Mouse (Mus musculus): ENCODE measurements around the gene Mast3. TPM values are rescaled to one million over a fixed set of nuclear protein-coding genes. Genes with fewer than 3 reads are reported as not detected.

Gene Mast3
- total RNA-seq, 1 experiment from 2014 or later = 9.6 TPM

- 0 out of 2 replicates have a peak, but pooled peaks have one; percentile 4 for ATAC-seq (replicated peaks; ENCODE audit: insufficient number of reproducible peaks, low FRiP score, low TSS enrichment, poor library complexity, severe bottlenecking)
Measured at GRCm38 (mm10) chr8:70754871-70755660, 49.8 kb downstream of the Mast3 start.

DNA sequence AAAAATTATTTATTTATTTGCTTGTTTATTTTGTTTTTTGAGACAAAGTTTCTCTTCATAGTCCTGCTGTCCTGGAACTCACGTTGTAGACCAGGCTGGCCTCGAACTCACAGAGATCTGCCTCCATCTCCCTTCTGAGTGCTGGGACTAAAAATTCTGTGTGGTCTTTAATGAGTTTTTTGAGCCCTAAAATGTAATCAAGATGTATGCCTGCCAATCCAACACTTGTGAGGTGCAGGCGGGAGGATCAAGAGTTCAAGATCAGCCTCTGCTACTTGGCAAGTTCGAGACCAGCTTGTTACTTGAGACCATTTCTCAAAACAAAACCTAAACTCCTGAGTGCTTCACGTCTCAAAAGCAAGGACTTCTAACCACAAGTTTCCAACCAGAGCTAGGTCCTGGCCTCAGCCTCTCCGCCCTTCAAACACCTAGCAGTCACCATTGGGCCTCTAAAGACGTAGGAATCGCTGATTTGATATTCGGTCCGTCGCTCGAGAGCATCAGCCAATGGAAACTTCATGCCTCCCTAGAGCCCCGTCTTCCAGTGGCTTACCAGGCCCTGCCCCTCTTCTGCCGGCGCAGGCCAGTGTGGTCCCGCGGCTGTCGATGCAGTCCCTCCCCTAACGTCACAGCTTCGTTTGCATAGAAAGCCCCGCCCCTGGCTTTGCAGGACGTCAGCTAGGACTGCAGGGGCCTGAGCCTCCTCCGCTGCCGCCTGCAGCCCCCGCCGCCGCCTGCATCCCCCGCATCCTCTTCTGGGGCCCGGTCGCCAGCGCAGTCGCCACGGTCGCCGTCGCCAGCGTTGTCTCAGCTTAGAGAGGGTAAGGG lies 50.6 kb downstream of the Mast3 start, which contains the start of gene Rab3a:
TSS of gene Rab3a (plus strand) at position 637 of the 828 bp plus-strand sequence.
- peak; percentile 93 for ATAC-seq (replicated peaks; ENCODE audit: insufficient number of reproducible peaks, low FRiP score, low TSS enrichment, poor library complexity, severe bottlenecking)

- ATAC-seq (replicated peaks; ENCODE audit: insufficient number of reproducible peaks, low FRiP score, low TSS enrichment, poor library complexity, severe bottlenecking) = no peak; the same call in 1 of the 2 replicates
Measured at GRCm38 (mm10) chr8:70753151-70753550, 51.7 kb downstream of the Mast3 start.

DNA sequence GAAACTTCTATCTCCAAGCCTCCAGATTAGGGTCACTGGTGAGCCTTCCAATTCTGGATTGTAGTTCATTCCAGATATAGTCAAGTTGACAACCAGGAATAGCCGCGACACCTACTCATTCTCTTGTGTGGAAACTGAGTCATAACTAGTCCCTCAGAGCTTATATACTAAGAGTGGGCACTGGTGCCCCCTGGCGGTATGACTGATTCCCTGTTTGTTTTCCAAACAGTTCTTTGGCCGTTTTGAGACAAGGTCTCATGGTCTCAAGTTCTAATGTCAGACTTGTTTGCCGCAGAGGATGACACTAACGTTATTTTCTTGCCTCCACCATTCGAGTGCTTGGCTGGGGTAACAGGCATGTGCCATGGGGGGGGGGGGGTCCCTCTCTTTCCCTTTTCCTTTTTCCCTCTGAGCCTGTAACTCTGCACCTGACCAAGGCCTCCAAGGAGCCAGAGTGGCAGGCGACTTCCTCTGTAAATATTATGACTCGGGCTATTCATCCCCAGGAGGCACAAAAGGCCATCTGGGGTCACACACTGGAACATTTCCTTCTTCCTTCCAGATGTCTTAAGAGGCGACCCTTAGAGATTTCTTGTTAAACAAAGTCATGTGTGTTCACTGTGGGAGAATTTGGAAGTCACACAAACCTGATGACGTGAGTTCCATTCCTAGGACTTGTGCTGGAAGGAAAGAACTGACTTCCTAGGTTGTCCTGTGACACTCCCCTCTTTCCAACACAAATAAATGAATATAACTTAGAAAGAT lies 52.7 kb downstream of the Mast3 start:
- no peak for ATAC-seq (replicated peaks; ENCODE audit: insufficient number of reproducible peaks, low FRiP score, low TSS enrichment, poor library complexity, severe bottlenecking)

GRCm38 (mm10) chr8:70750128-70750680 lies 54.6 kb downstream of the Mast3 start:
- no peak for ATAC-seq (replicated peaks; ENCODE audit: insufficient number of reproducible peaks, low FRiP score, low TSS enrichment, poor library complexity, severe bottlenecking)

DNA sequence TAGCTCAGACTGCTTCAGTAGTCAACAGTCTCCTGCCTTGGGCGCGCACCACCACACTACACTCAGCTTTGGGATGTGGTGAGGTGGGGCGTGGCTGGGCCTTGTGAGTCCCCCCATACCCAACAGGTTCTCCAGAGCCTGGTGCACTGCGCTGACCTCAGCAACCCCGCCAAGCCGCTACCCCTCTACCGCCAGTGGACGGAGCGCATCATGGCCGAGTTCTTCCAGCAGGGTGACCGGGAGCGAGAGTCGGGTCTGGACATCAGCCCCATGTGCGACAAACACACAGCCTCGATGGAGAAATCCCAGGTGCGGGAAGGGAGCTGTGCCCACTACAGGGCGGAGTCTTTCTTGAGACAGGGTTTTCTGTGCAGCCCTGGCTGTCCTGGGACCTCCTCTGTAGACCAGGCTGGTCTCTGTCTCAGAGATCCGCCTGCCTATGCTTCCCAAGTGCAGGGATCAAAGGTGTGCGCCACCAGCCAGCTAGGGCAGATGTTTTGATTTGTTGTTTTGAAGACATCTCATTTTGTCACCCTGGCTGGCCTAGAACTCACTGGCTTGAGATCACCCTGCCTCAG lies 55.7 kb downstream of the Mast3 start:
- ATAC-seq (replicated peaks; ENCODE audit: insufficient number of reproducible peaks, low FRiP score, low TSS enrichment, poor library complexity, severe bottlenecking) = no peak

- ATAC-seq (replicated peaks; ENCODE audit: insufficient number of reproducible peaks, low FRiP score, low TSS enrichment, poor library complexity, severe bottlenecking) = no peak
Measured at GRCm38 (mm10) chr8:70748246-70749096, 56.4 kb downstream of the Mast3 start.

DNA sequence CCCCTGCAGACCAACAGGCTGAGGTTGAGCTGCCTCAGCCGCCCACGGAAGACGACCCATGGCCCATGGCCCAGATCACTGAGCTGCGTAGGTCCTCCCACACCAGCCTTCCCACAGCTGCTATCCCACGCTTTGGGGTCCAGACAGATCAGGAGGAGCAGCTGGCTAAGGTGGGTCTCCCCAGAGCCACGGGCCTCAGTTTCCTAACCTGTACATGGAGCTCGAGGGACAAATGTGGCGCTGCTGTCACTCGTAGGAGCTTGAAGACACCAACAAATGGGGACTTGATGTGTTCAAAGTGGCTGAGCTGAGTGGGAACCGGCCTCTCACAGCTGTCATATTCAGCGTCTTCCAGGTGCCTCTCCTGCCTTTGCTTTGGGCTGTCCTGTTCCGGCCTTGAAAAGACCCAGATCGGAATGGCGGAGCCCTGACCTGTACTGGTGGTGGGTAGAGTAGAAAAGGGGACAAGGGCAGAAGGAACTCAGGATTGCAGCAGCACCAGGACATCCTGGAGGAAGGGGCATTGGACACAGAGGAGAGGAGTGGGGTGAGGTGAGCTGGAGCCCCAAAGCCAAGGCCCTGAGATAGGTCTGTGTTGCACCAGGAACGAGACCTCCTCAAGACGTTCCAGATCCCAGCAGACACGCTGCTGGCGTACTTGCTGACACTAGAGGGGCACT lies 57.5 kb downstream of the Mast3 start:
- ATAC-seq (replicated peaks; ENCODE audit: insufficient number of reproducible peaks, low FRiP score, low TSS enrichment, poor library complexity, severe bottlenecking) = no peak

DNA sequence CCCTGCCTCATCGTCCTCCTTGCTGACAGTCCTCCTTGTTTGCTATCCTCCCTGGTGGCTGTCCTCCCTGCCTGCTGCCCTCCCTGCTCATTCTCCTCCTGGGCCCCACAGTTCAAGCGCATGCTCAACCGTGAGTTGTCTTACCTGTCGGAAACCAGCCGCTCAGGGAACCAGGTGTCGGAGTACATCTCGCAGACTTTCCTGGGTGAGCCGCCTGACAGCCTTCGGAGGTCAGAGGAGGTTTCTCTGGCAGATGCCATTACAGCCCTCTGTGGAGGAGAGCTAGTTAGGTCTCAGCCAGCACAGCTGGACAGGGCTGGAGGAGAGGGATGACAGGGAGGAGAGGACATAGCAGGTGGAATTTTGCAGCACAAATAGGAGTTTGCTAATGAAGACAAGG lies 58.2 kb downstream of the Mast3 start:
- ATAC-seq (replicated peaks; ENCODE audit: insufficient number of reproducible peaks, low FRiP score, low TSS enrichment, poor library complexity, severe bottlenecking) = no peak

GRCm38 (mm10) chr8:70745691-70746220 lies 59.1 kb downstream of the Mast3 start:
- no peak for ATAC-seq (replicated peaks; ENCODE audit: insufficient number of reproducible peaks, low FRiP score, low TSS enrichment, poor library complexity, severe bottlenecking)

GRCm38 (mm10) chr8:70744806-70745205 lies 60.0 kb downstream of the Mast3 start:
- ATAC-seq (replicated peaks; ENCODE audit: insufficient number of reproducible peaks, low FRiP score, low TSS enrichment, poor library complexity, severe bottlenecking) = no peak

- no peak for ATAC-seq (replicated peaks; ENCODE audit: insufficient number of reproducible peaks, low FRiP score, low TSS enrichment, poor library complexity, severe bottlenecking)
Measured at GRCm38 (mm10) chr8:70743656-70744590, 60.9 kb downstream of the Mast3 start.

DNA sequence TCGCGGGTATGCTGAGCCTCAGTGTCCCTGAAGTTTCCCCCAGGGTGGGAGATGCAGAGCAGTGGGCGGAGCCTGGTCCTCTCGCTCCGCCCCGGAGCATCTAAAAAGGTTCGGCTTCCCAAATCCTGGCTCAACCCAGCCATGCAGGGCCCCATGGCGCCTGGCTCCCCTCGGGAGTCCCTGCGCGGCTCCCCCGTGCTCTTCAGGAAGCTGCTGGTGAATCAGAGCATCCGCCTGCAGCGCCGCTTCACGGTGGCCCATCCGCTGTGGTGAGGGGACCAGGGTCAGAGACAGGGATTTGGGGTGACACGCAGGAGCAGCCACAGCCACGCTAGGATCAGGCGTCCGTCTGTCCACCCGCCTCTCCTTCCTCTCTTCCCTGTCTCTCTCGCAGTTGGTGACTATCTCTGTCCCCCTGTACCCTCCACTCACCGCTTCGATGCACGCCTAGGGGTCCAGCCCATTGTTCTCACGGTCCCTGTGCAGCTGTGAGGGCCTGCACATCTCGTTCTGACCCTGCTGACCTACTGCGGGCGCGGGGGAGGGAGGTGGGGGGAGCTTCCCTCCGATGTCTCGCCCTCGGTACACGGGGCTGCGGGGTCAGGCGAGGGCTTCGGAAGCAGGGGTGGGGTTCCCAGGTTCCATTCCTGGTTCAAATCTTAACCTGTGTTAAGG lies 61.7 kb downstream of the Mast3 start:
- ATAC-seq (replicated peaks; ENCODE audit: insufficient number of reproducible peaks, low FRiP score, low TSS enrichment, poor library complexity, severe bottlenecking) = no peak

GRCm38 (mm10) chr8:70742176-70742575 lies 62.7 kb downstream of the Mast3 start:
- ATAC-seq (replicated peaks; ENCODE audit: insufficient number of reproducible peaks, low FRiP score, low TSS enrichment, poor library complexity, severe bottlenecking) = no peak

DNA sequence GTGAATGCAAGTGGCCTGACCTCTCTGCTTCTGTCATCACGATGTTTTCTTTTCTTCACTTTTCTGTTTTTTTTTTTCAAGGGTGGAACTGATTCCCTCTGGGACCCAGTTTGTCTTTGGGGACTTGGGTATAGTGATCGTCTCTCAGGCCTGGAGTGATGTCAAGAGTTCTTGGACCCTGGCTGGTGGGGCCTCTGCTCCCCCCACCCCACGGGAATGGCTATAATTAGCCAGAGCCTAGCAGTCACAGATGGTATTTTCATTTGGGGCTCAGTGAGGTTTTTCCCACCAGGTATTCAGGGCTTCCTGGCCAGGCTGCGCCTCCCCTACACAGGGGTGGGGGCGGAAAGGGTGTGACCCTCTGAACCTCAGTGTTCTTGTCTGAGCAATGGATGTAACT lies 63.2 kb downstream of the Mast3 start:
- no peak for ATAC-seq (replicated peaks; ENCODE audit: insufficient number of reproducible peaks, low FRiP score, low TSS enrichment, poor library complexity, severe bottlenecking)
